Mouse (Mus musculus): ENCODE measurements around the gene Rfc2. TPM values are rescaled to one million over a fixed set of nuclear protein-coding genes. Genes with fewer than 3 reads are reported as not detected.

The Rfc2 gene
- total and polyA plus RNA-seq, 3 experiments, result 304 to 424 TPM; not detected in 1

GRCm38 (mm10) chr5:134571730-134572507 lies 9.2 kb upstream of the Rfc2 start (continued):
- TF ChIP-seq ZNF384 (IDR thresholded peaks at IDR 0.05; ENCODE audit: low read depth, low read length), result no peak; the same call in 1 of the 2 replicates
- TF ChIP-seq BHLHE40 (IDR thresholded peaks at IDR 0.05; ENCODE audit: borderline replicate concordance, low read depth, low read length), result no peak

- Histone ChIP-seq H3K27me3 (ENCODE audit: control insufficient read depth in 1 of 2, insufficient read depth in 2 of 2, low read length in 2 of 2) (no peaks in the 10 kb centered on the region), H3K9me3 (replicated peaks; ENCODE audit: insufficient read depth, low read length) (no peaks in the 10 kb centered on the region), H3K36me3 (ENCODE audit: control insufficient read depth in 1 of 2, insufficient read depth in 2 of 2, low read length in 2 of 2) (peaks cover 0 to 7% of the 10 kb centered on the region in 2 experiments; a peak in 2 of 4 replicates), H3K27ac (ENCODE audit: control insufficient read depth, low read depth, low read length) (peak overlapping the region; percentile 50), H3K9ac (ENCODE audit: control insufficient read depth, low read depth, low read length, poor library complexity, severe bottlenecking) (peak overlapping the region; percentile 47), H3K4me3 (ENCODE audit: control insufficient read depth in 1 of 2, insufficient read depth in 1 of 2, low read depth in 2 of 2, low read length in 2 of 2) (peak overlapping the region; percentile 54 to 58), H3K79me2 (ENCODE audit: control insufficient read depth, insufficient read depth, low read length, poor library complexity) (no peaks in the 10 kb centered on the region), H3K4me1 (ENCODE audit: control insufficient read depth in 1 of 2, insufficient read depth in 2 of 2, low read length in 2 of 2) (peaks cover 4 to 11% of the 10 kb centered on the region in 2 experiments)
- DNase-seq (ENCODE audit: low read depth, low spot score), result peak; percentile 55
- TF ChIP-seq UBTF (IDR thresholded peaks at IDR 0.05; ENCODE audit: borderline replicate concordance, insufficient read depth, low read depth, low read length) (no peak), BHLHE40 (IDR thresholded peaks at IDR 0.05; ENCODE audit: borderline replicate concordance, low read depth, low read length) (peak; percentile 92), ZNF384 (IDR thresholded peaks at IDR 0.05; ENCODE audit: low read depth, low read length) (peak; percentile 57; the same call in 1 of the 2 replicates), POLR2AphosphoS2 (IDR thresholded peaks at IDR 0.05; ENCODE audit: low read length) (no peak), USF2 (IDR thresholded peaks at IDR 0.05; ENCODE audit: borderline replicate concordance in 1 of 2, insufficient read depth in 1 of 2, low read depth in 1 of 2, low read length in 2 of 2) (no peak)
Measured at GRCm38 (mm10) chr5:134572508-134573214, 8.5 kb upstream of the Rfc2 start.

GRCm38 (mm10) chr5:134575833-134576232 lies 5.3 kb upstream of the Rfc2 start:
- H3K27me3 ChIP-seq (ENCODE audit: control insufficient read depth in 1 of 2, insufficient read depth in 2 of 2, low read length in 2 of 2), result no peaks in the 10 kb centered on the region
- no peak overlapping the region for H3K4me3 ChIP-seq (ENCODE audit: control insufficient read depth in 1 of 2, insufficient read depth in 1 of 2, low read depth in 2 of 2, low read length in 2 of 2)
- peaks cover 4 to 20% of the 10 kb centered on the region in 2 experiments for H3K4me1 ChIP-seq (ENCODE audit: control insufficient read depth in 1 of 2, insufficient read depth in 2 of 2, low read length in 2 of 2)
- 0 out of 2 replicates have a peak overlapping the region, but pooled peaks have one; percentile 16 for H3K27ac ChIP-seq (ENCODE audit: control insufficient read depth, low read depth, low read length)
- no peak for TF ChIP-seq E2F4 (IDR thresholded peaks at IDR 0.05; ENCODE audit: borderline replicate concordance, low read depth, low read length)
- peak; percentile 62; the same call in 1 of the 2 replicates for TF ChIP-seq TCF12 (IDR thresholded peaks at IDR 0.05; ENCODE audit: low read depth, low read length)
- TF ChIP-seq RAD21 (IDR thresholded peaks at IDR 0.05; ENCODE audit: low read depth, low read length), result no peak
- 0 out of 2 replicates have a peak, but pooled peaks have one; percentile 24 for TF ChIP-seq TAL1 (IDR thresholded peaks at IDR 0.05; ENCODE audit: low read length)
- peak; percentile 54; the same call in 1 of the 2 replicates for TF ChIP-seq GATA1 (IDR thresholded peaks at IDR 0.05; ENCODE audit: low read depth, low read length)
- TF ChIP-seq SMC3 (IDR thresholded peaks at IDR 0.05; ENCODE audit: low read depth, low read length), result no peak
- no peak for TF ChIP-seq MYC (IDR thresholded peaks at IDR 0.05; ENCODE audit: low read depth, low read length)
- TF ChIP-seq ETS1 (IDR thresholded peaks at IDR 0.05; ENCODE audit: low read depth, low read length), result no peak
- no peak for TF ChIP-seq TBP (IDR thresholded peaks at IDR 0.05; ENCODE audit: low read depth, low read length)
- peak; percentile 16 to 42; a peak in 1 of 4 replicates for TF ChIP-seq EP300 (IDR thresholded peaks at IDR 0.05; ENCODE audit: low read depth in 1 of 2, low read length in 2 of 2)
- TF ChIP-seq HCFC1 (IDR thresholded peaks at IDR 0.05; ENCODE audit: low read depth, low read length), result no peak
- TF ChIP-seq ZNF384 (IDR thresholded peaks at IDR 0.05; ENCODE audit: low read depth, low read length), result no peak
- TF ChIP-seq ELF1 (IDR thresholded peaks at IDR 0.05; ENCODE audit: low read depth, low read length), result no peak
- H3K9me3 ChIP-seq (replicated peaks; ENCODE audit: insufficient read depth, low read length), result no peaks in the 10 kb centered on the region
- DNase-seq (ENCODE audit: low read depth, low spot score), result peak; percentile 32
- no peaks in the 10 kb centered on the region for H3K79me2 ChIP-seq (ENCODE audit: control insufficient read depth, insufficient read depth, low read length, poor library complexity)
- H3K9ac ChIP-seq (ENCODE audit: control insufficient read depth, low read depth, low read length, poor library complexity, severe bottlenecking), result no peak overlapping the region
- H3K36me3 ChIP-seq (ENCODE audit: control insufficient read depth in 1 of 2, insufficient read depth in 2 of 2, low read length in 2 of 2), result peaks cover 0 to 9% of the 10 kb centered on the region in 2 experiments; a peak in 2 of 4 replicates

All from MEL (cell line).